Mouse (Mus musculus) naive thymus-derived CD4-positive, alpha-beta T cell, adult 2 months (primary cell): ENCODE results near the gene Hoxb4.

Experiments
- DNase-seq: peaks from one replicate; pipeline ENCODE4 v3.0.0-alpha.2; 2011; ENCODE audit warnings: low read depth

The Hoxb4 gene

DNA sequence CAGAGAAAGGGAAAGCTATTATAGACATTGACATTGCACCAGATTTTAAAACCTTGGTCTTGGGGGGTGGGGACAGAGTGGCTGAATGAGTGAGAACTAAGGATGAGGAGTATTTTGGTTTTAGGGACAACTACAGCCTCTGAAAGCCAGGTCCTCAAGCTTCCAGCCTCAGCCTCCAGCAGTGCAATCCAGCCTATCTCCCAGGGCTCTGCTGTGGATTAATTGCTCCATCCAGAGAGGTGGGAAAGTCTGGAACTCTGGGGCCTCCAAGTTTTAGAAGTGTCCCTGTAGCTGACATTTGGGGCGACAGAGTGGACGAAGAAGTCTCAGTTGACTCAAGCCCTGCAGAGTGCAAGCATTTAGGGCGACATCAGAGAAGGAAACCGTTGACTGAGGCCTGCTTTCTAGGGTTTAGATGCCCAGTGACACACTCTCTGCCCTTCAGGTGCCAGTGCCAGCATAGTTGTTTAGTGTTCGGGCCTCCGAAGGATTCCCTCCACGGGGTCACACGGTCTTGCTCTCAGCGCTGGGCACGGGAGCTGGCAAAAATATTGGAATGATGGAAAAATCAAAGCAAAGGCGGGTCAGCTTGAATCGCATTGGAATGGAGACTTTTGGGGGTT, 4.2 kb upstream of the Hoxb4 start:
- no peak for DNase-seq

DNA sequence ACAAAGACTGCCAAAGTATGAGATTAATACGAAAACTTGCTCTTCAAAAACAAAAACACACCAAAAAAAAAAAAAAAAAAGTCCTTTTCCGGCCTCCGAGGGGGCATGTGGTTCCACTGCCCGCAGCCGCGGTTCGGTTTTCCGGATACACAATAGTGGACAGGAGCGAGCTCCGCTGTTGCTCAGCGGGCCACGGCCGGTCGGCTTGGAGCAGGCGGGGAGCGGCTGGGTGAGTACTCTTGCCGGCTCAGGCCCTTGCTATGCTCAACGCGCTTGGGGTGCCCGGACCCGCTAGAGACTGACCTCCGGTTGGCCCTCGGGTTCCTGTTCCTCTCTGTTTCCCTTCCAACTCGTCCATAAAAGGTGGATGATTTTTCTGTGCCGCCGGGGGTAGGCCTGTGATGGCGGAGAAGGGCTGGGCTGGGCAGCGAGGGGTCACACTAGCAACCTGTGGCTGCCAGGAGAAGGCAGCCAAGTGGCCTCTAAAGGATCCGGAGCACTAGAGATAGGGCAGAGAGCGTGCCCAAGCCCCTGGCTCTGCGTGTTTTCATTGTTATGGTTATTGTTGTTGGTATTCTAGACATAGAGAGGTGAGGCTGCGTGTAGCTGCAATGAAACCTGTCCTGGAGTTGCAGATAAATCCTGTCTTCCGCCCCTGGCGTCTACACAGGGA, 3.3 kb upstream of the Hoxb4 start:
- DNase-seq, result no peak

DNA sequence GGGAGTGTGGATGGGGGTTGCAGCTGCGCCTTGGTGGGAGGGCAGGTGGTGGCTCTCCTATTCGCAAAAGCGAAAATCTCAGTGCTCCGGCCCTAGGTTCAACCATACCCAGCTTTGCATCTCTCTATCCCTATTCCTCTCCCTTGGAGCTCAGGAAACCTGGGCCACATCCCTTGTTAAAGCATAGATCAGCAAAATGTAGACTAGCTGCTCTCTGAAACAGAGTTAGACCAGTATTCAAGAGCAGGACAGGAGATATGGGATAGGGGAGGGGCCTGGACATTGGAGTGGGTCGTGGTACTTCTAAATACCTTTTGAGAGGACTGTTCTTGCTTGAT, 2.8 kb upstream of the Hoxb4 start:
- no peak for DNase-seq

DNA sequence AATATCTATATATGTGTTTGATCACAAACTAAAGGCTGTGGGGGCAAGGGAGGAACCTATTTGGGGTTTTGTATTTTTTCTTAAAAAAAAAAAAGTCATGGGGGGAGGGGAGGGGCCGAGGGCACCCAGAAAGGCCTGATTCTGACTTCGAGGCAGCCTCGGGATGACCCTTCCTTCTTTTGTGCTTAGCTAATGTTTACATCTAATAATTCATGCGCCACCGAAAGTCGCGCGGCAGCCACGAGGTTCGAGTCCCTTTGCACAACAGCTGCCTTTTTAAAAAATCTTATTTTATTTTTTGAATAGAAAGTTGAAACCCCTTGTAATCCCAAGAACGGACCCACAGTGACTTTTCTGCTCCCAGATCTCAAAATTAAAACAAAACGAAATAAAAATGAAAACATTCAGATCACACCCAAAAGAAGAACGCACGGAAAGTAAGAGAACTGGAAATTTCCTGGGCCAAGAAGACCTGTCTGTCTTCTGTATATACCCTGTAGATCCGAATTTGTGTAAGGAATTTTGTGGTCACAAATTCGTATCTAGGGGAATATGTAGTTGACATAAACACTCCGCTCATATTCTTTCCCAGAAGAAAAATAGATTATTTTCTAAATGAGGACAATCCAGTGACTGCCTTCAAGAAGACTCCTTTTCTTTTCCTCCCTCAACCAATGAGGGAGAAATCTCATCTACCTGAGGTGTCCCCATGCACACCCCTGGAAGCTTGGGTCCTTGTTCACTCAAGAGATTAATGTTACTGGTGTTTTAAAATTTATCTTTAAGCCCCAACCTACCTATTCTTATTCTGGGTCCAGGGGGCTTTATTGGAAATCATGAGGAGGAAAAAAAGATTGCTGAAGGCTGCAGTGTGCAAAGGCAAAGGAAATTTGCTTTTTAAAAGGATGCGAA, 1.1 kb upstream of the Hoxb4 start:
- DNase-seq, result no peak

DNA sequence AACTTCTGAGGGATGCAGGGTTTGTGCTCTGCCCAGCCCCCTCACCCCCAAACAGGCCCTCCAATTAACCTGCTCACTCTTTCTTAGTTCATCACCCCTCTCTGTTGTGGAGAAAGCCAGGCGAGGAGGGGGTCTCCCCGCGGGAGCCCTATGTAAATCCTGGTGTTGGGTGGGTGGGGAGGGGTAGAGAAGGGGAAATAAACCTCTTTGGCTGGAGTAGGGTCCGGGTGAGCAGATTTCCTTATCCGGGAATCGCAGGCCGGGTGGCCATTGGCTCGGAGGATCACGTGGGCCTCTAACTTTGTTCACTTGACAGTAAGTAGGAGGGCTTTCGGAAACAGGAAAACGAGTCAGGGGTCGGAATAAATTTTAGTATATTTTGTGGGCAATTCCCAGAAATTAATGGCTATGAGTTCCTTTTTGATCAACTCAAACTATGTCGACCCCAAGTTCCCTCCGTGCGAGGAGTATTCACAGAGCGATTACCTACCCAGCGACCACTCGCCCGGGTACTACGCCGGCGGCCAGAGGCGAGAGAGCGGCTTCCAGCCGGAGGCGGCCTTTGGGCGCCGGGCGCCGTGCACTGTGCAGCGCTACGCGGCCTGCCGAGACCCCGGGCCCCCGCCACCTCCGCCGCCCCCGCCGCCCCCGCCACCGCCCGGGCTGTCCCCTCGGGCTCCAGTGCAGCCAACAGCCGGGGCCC, 452 bp downstream of the Hoxb4 start:
- DNase-seq, result peak; percentile 69

- no peak for DNase-seq
Measured at GRCm38 (mm10) chr11:96319071-96319902, 1.2 kb downstream of the Hoxb4 start.

DNA sequence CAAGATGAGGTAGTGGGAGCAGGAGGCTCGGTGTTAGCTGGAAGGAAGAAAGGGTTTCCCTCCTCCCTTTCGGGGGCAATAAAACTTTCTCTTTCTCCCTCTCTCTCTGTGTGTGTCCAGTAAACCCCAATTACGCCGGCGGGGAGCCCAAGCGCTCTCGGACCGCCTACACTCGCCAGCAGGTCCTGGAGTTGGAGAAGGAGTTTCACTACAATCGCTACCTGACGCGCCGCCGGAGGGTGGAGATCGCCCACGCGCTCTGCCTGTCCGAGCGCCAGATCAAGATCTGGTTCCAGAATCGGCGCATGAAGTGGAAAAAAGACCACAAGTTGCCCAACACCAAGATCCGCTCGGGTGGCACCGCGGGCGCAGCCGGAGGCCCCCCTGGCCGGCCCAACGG, 1.8 kb downstream of the Hoxb4 start:
- no peak for DNase-seq

- no peak for DNase-seq
Measured at GRCm38 (mm10) chr11:96320688-96321087, 2.6 kb downstream of the Hoxb4 start.

GRCm38 (mm10) chr11:96321846-96322245, 3.8 kb downstream of the Hoxb4 start:
- DNase-seq, result no peak

- no peak for DNase-seq
Measured at GRCm38 (mm10) chr11:96322738-96323137, 4.7 kb downstream of the Hoxb4 start.

DNA sequence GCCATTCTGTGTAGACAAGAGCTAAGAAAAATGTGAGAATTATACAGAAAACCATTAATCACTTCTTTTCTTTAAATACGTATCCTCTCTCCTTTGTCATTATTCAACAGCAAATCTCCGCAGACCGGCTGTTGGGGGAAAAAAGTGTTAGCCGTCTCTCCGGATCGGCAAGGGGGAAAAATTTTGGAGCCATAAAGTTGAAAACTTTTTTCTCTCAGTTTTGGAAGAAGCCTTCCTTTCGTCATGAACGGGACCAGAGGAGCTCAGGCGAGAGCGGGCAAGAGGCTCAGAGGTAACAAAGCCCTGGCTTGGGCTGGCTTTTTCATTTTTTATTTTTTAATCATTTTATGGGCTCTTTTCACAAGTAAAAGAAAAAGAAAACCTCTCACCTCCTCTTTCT, 5.1 kb downstream of the Hoxb4 start, which contains the start of gene Hoxb3:
Gene Hoxb3 (plus strand): TSS at position 173 of the 400 bp plus-strand sequence.
- no peak for DNase-seq

DNA sequence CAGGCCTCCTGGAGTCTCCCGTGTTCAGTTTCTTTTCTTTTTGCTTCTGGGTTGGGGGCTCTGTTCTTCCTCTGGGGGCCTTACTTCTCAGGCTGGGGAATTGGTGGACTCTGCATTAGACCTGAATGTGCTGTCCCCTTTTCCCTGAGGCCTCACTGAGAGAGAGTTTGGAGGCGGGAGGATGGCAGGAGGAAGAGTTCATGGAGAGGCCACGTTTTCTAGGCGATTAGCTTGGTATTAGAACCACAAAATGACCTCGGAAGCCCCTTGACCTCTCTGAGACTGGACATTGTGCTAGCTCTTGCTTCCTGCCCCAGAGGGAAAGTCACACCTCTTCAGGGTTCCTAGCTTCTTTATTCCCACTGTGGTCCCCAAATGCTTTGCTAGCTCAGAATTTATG, 6.1 kb downstream of the Hoxb4 start:
- DNase-seq, result no peak

DNA sequence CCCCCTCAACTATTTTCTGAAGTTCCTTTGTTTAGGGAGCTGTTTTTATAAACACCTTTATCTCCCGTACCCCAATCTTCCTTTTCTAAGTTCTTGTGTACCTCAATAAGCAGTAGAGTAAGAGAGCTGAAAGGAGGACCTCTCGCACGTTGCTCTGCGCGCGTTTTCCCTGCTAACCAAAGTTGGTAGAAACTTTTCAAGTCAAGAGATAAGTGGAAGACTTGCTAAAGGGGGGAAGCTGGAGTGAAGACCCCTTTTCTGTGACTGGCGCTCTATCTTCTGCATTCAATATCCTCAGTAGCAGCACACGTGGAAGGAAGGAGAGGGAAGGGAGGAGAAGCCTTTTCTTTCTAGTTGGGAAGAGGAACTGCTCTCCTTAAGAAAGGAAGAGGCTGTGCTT, 6.9 kb downstream of the Hoxb4 start:
- DNase-seq, result no peak

DNA sequence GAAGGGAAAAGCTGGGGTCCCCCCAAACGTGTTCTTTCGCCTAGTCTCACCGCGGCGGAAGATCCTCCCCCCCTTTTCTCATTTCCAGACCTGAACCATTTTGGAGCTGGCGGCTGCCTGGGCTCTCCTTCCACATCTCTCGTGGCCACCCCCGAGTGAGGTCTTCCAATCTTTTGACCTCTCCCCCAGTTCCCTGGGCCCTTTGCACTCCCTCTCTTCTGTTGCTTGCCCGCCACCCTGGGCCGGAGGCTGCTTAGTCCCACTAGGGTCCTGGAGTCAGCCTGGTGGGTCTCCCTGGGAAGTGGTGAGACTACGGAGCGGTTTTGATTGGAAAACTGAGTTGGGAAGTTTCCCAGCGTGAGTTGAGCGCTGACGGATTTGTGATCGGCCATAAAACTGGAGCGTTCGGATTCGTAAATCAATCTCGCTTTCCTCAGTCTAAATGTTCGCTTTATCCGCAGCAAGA, 7.7 kb downstream of the Hoxb4 start:
- DNase-seq, result no peak

DNA sequence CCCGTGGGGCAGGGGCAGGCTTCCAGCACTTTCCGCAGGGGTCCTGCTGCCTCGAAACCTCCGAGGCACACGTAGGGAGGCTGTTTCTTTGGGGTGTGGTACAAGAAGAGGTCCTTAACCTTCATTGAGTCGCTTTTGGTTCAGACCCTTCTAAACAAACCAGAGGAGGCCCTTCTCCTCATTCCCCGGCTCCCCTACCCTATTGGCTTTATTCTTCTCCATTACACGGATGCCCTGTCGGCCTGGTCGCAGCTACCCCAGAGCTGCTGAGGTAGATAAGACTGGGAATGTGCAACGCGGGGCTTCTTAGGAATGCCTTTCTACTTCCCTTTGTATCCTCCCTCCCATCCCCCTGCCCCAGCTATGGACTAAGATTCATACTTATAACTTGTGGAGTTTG, 8.6 kb downstream of the Hoxb4 start:
- DNase-seq, result no peak

GRCm38 (mm10) chr11:96327122-96327521, 9.1 kb downstream of the Hoxb4 start:
- DNase-seq, result no peak

DNA sequence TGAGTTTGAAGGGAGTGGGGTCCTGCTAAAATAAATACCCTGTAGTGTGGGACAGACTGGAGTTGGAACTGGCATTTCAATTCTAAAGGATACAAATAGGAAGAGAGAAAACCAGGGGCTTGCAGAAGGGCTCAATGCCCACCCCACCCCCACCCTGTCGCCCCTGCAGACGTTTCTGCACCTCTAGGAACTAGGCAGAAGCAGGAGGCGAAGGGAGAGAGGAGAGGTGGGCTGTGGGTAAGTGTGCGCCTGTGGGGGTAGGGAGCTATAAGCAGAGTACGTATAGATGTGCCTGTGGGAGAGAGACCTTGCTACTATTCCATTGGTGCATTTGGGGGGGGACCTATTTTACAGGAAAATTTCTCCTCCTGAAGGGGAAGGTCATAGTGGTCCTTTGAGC, 9.7 kb downstream of the Hoxb4 start:
- no peak for DNase-seq

GRCm38 (mm10) chr11:96328605-96329004, 10.5 kb downstream of the Hoxb4 start:
- DNase-seq, result no peak

- DNase-seq, result no peak
Measured at GRCm38 (mm10) chr11:96332105-96332504, 14.0 kb downstream of the Hoxb4 start.

- DNase-seq, result no peak
Measured at GRCm38 (mm10) chr11:96332618-96333032, 14.6 kb downstream of the Hoxb4 start.

DNA sequence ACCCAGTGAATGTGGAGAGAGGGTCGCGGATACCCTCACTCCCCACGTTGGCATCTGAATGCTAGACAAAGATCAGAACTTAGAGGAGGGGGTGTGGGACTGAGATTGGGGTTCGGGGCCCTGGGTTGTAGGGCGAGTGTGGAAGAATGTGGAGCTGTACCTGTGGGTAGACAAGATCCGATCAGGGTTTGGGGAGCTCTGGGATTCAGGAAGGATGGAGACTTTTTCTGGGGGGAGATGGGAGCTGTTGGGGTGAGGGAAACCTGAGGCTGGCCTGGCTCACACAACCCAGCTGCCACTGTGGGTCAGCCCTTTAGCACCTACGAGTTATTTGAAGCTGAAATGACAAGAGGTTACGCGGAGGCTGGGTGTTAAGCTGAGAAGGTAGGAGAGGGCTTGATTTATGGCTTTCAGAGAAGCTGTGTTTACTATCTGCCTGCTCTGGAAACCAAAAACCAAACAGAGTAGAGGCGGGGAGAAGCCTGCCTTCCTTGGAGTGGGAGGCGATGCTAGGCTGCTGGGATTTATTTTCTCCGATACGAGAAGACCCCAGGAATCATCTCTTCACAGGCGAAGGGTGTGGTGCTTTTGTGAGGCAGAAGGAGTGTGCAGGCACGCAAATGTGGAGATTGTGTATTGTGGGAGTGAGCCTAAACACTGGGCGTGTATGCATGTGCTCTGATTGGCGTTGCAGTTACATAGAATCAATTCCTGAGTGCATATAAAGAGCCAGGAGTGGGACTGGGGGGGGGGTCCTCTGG, 15.4 kb downstream of the Hoxb4 start:
- no peak for DNase-seq
